Mouse (Mus musculus) liver, adult (tissue): ENCODE data around the gene Arid5b.

Experiments
- GATA4 ChIP-seq: IDR thresholded peaks from 2 replicates; pipeline ENCODE4 v1.6.1; 2014; ENCODE audit warnings: mild to moderate bottlenecking, low read length; ENCODE audit not compliant: insufficient replicate concordance

Arid5b gene

DNA sequence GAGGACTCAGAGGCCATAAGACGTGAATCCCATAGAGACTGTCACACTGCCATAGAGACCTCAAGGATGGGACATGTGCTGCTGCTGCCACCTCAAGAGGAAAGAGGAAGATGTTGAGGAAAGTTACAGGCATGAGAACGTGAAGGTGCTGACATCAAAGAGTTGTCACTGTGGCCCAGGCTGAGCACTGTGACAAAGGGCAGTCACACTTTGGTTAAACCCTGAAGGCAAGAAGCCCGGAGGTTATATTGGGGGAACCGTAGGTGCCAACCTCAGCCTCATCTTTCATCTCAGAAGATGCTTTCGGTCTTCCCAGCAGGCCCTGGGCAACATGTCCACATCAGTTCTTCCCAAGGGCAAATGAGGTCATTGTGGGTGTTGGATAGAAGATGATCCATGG is 79.1 kb downstream of the Arid5b start:
- TF ChIP-seq GATA4 = no peak

DNA sequence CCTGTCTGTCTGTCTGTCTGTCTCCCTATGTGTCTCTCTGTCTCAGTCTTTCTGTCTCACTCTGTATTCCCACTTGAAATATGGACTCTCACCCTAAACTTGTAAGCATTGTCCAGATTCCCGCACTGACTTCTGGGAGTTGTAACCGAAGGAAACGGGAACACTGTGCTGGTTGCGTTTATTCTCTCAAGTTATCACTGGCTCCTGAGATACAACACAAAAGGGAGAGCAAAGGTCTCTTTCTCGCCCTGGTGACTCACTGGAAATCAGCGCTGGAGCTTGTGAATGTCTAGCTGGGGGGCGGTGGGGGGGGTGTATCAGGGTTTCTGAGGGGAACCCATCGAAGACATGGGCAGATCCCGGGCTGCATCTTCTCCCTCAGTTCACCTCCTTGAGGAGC is 82.2 kb downstream of the Arid5b start:
- no peak for TF ChIP-seq GATA4

- TF ChIP-seq GATA4 = no peak
These were observed 85.0 kb downstream of the Arid5b start for GRCm38 (mm10) chr10:68193561-68193960.

- no peak for TF ChIP-seq GATA4
These were observed 85.7 kb downstream of the Arid5b start for GRCm38 (mm10) chr10:68192824-68193255.

DNA sequence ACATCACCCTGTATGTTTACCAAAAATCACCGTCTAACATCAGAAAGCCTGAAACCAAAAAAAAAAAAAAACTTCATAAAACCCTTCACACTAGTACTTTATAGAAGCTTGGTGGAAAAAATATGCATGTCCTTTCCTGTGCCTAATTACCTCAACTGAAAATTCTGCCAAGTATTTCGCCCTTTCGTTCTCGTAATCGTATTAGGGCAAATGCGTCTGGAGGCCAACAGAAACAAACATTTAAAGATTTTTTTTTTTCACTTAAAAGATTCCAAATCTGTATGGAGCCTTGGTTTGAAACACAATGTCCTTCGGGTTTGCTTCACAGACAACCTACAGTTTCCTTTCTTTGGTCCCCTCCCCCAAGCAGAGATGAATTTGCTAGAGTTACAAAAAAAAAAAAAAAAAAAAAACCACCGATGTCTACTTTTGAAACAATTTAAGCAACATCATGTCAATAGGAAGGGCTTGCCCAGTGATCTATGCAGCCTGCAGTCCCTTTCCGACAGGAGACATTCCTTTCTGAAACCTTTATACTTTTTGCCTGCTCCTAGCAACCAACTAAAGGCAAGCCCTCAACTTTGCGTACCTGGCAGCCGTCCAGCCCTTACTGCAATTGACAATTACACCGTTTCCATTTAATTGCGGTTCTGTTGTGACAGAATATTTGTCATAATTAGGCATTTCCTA is 86.7 kb downstream of the Arid5b start:
- TF ChIP-seq GATA4 = no peak

DNA sequence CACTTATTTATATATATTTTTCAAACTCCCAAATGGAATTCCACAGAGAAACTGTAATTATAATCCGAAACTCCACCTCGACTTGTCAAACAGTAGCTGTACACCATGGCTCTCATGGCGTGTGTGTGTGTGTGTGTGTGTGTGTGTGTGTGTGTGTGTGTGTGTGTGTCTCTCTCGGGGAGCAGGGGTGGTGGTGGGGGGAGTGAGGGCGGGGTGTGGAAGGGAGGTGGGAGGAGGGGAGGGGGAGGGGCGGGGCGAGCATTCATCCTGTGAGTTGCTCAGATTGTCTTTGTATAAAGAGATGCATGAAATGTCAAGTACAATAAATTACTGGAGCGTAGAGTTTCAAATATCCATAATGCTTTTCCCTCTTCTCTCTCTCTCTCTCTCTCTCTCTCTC is 87.4 kb downstream of the Arid5b start:
- TF ChIP-seq GATA4 = no peak

DNA sequence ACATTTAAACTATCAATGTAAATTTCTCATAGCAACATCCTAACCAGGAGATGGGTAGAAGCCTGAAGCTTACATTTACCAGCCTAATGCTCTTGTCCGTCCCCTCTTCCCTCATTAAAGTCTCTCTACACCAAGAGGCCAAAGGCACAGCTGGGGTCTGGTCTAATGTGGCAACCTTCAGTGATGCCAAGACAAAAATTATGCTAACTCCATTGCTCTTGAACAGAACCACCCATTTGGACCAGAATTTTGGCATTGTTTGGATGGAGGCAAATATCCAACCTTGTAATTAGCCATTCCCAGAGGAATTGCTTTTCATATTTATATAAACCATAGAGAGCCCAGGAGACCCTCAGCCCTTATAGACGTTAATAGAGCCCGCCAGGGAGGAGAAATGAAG is 88.7 kb downstream of the Arid5b start:
- TF ChIP-seq GATA4 = no peak

DNA sequence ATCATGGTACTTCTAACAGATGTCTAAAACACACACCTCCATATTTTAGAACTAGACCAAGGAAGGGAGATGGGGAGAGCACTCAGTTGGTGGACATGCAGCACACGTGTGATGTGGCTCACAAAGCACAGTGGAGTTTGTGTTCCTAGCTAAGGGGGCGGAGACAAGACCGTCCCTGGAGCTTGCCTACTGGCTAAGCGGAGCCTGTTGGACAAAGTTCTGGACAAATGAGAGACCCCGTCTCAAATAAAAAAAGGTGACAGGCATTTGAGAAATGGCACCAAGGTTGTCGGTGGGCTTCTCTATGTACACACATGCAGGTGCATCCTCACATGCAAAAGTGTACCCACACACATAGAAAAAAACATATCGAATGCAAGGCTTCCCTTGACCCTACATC is 95.4 kb downstream of the Arid5b start:
- no peak for TF ChIP-seq GATA4

DNA sequence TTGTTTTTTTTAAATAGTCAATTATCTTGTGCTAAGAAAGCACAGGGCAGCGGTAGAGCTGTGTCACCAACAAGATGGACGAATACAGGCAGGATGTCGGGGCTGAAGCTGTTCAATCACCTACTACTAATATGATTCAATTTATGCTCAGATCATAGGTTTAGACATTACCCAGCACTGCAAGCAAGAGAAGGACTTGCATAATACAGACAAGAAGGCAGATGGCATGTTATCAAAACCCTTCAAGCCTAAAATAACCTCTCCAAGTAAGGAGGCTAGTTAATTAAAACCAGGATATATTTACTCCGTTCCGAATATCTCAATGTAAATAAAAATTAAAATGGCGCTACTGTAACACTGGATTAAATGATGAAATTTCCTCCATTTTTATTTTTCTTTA is 96.3 kb downstream of the Arid5b start:
- no peak for TF ChIP-seq GATA4

DNA sequence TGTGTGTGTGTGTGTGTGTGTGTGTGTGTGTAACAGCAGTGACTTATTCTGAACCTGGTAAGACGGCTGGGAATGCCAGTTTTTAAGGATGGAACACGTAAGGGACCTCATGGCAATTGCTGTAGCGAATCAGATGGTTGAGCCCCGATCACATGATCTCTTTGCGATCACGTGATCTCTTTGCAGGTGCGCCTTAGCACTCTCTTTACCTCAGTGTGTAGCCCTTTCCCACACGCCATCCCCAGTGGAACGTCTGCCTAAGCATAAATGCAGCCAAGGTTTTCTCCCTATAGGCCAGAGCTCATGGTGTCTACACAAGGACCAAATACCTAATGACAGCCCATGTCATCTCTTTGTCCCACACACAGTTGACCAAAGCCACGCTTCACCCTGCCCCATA is 97.4 kb downstream of the Arid5b start:
- TF ChIP-seq GATA4 = no peak

GRCm38 (mm10) chr10:68180721-68181120 is 97.8 kb downstream of the Arid5b start:
- no peak for TF ChIP-seq GATA4

- no peak for TF ChIP-seq GATA4
These were observed 98.4 kb downstream of the Arid5b start for GRCm38 (mm10) chr10:68180151-68180550.

DNA sequence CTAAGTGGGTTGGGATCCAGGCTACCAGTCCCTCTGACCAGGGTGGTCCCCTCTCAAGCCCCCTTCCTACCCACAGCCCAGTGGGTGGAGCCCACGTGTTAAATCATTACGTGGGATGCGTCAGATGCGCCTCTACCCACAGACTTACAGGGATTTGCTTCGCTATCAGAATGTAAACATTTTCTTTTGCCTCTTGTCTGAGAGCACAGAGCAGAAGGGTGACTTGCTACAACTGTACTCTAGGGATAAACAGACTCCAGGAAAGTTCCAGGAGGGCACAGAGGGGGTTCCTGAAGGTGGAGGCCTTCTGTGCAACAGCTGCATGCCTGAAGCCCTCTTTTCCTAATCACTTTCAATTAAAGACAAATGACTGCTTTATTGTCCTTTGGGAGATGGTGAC is 98.8 kb downstream of the Arid5b start:
- TF ChIP-seq GATA4 = no peak

DNA sequence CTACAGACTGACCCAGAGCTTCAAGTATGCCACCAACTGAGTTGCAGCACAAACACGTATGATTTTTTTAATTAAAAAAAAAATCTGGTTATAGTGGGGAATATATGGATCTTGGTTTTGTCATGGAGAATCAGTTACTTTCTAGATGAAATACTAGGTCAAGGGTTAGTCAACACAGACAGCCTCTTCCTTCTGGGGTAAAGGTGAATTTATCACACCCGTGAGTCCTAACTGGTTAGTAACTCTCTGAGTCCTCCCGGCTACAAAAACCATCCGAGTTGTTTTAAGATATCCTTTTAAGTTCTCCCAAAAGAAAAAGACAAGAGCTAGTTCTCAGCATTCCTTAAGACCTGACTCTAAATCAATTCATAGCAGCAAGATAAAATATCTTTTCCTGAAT is 99.2 kb downstream of the Arid5b start:
- TF ChIP-seq GATA4 = no peak

DNA sequence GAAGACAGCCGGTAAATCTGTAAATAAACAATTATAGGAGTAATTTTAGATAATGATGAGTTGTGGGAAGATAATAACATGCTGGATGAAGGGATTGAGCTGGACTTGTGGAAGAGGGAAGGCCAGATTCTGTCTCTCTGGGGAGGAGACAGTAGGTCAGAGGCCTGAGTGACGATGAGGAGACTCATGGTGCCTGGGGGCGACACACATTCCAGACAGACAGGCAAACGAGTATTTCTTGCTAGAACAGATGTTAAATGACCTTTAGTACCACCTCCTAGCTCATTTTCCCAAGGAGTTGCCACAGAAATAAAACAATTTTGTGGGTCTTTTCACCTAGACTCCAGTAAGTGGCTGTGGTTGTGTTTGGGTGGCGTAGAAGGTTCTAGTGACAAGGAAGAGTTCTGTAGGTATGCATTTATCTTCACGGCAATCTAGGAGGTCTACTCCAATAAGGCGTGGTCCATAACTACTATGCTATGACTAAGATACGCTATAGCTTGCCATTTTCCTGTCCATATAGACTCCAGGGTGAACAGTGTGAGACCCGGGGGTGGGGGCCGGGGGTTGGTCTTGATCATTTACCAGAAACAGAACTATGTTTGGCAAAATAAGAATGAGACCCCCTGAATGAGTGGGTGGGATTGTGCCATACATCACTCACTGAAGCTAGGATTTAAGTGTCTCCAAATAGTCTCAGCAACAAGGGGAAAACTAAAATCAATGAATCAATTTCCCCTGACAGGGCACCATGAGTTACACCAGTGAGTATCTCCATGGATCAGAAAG is 100.6 kb downstream of the Arid5b start:
- TF ChIP-seq GATA4 = no peak

DNA sequence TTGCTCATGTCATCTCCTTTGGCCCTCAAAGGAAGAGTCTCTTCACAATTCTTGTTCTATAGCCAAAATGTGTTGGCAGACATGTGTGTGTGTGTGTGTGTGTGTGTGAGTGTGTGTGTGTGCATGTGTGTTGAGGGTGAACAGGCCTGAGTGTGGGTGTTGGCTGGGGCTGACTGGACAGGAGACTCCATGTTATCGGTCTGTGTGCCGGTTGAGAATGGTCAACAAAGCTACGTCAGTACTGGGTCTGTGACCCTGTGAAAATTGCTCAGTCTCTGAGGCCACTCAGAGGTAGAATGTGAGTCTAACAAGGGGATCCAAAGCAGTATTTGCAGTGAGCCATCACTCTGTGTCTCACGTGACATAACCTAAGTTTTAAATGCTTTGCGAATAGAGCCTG is 102.7 kb downstream of the Arid5b start:
- TF ChIP-seq GATA4 = no peak

GRCm38 (mm10) chr10:68173634-68174033 is 104.9 kb downstream of the Arid5b start:
- no peak for TF ChIP-seq GATA4

DNA sequence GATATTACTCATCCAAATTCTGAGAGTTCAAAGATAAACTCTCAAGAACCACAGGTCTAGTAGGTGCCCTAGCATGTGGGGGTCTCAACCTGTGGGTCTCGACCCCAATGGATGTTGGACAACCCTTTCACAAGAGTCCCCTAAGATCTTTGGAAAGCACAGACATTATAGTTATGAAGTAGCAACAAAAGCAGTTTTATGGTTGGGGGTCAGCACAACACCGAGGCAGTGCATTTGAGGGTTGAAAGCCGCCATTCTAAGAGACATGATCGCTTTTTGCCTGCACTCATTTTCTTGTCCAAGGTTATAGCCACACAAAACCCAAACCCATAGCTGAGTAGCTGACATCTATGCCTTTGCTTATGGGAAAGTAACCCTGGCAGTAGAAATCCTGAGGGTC is 105.6 kb downstream of the Arid5b start:
- TF ChIP-seq GATA4 = no peak
